14 mouse cellular contexts compared by ENCODE assay signal in the genomic region with DNA sequence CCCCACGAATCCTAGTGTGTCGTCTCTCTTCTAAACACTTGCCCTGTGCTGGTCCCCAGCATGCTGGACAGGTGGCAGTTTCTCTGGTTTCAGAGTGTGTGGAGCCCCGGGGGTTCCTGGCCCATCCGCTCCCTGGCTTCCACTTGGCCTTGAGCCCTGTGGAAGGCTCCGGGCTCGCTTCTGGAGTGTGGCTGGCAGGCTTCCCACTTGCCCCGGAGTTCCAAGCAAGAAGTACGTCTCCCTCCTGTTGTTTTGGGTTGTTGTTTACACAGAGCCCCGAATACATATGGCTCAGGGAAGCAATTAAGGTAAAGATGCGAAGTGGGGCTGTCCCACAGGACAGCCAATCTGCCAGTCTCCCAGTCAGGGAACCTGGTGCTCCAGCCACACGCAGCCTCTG. TPM values are rescaled to one million over a fixed set of nuclear protein-coding genes. Genes with fewer than 3 reads are reported as not detected.
DNase-seq lines count a peak whose midpoint lies in the region; ATAC-seq lines count a peak whose summit lies in the region.
"Had no signal": no experiment of that assay in that cellular context is flagged by ENCODE, and none has a peak within 500 bp of the region (broad histone marks: within the 10 kb centered on the region; RNA-seq: fewer than 3 reads in every experiment).

No protein-coding gene starts in this region.

- H3K36me3 ChIP-seq in embryonic facial prominence, embryonic 15.5 days, result no peaks in the 10 kb centered on the region
- H3K36me3 ChIP-seq: embryonic facial prominence, embryonic 13.5 days had no signal

- DNase-seq in adrenal gland, postnatal 36 days, result peak; percentile 12 to 48
- no peak for DNase-seq in adrenal gland, adult 2 months
- peak; percentile 46 to 48 for DNase-seq in heart, postnatal 10 days
- no peak for DNase-seq in heart, postnatal 25 days (ENCODE audit: low spot score)
- peak; percentile 11 for DNase-seq in lung, postnatal 14 days
- DNase-seq in lung, postnatal 4 days, result no peak
- no peak for DNase-seq in ovary, postnatal 36 days (ENCODE audit: low spot score)
- DNase-seq: kidney, adult 18-20 months; lung, postnatal 36 days had no signal

- intact Hi-C loops in heart, postnatal 10 days (cut with DNase I), result no loop called here
- intact Hi-C loops in heart, postnatal 25 days (cut with DNase I), result no loop called here

- H3K27me3 ChIP-seq in embryonic facial prominence, embryonic 15.5 days, result no peaks in the 10 kb centered on the region

- H3K4me3 ChIP-seq in embryonic facial prominence, embryonic 15.5 days (replicated peaks), result no peak overlapping the region
- H3K4me3 ChIP-seq: embryonic facial prominence, embryonic 13.5 days had no signal

- ATAC-seq in embryonic facial prominence, embryonic 15.5 days (ENCODE audit: insufficient number of reproducible peaks, low FRiP score, low TSS enrichment, low read depth), result no peak

- no peak overlapping the region for H3K27ac ChIP-seq in embryonic facial prominence, embryonic 15.5 days (replicated peaks)
- H3K27ac ChIP-seq: embryonic facial prominence, embryonic 13.5 days had no signal

- peak overlapping the region; percentile 23 for H3K4me2 ChIP-seq in embryonic facial prominence, embryonic 15.5 days (replicated peaks)
- H3K4me2 ChIP-seq: embryonic facial prominence, embryonic 13.5 days had no signal

- H3K4me1 ChIP-seq in embryonic facial prominence, embryonic 15.5 days, result peaks cover 8% of the 10 kb centered on the region; the same call in 1 of the 2 replicates

- no peak overlapping the region for H3K9ac ChIP-seq in embryonic facial prominence, embryonic 15.5 days
- H3K9ac ChIP-seq: embryonic facial prominence, embryonic 13.5 days had no signal

- H3K9me3 ChIP-seq in embryonic facial prominence, embryonic 15.5 days (replicated peaks), result 0 out of 2 replicates have a peak, but pooled peaks cover 4% of the 10 kb centered on the region
- H3K9me3 ChIP-seq: embryonic facial prominence, embryonic 13.5 days had no signal

- 20% methylated on average over 11 of the region's 11 CpGs for WGBS in embryonic facial prominence, embryonic 15.5 days

RNA-seq across cellular contexts. Expression of gene Uncx, which starts 27.0 kb away (rescaled TPM):
- total RNA-seq in adrenal gland, postnatal 36 days (2021), result not detected
- total RNA-seq in adrenal gland, adult 2 months (2021), result not detected
- 0.04 TPM in 1 of 2 replicates, not detected in the other for polyA plus RNA-seq in adrenal gland, adult 2 months (2012; rRNA removed)
- not detected for total RNA-seq in heart, postnatal 10 days (2021)
- total RNA-seq in heart, postnatal 25 days (2021), result not detected
- polyA plus RNA-seq in embryonic facial prominence, embryonic 15.5 days (2015; fragmentation: Nextera tagmentation; extraction: Ambion mirVana), result 4.6 and 9.8 TPM in 2 replicates
- total RNA-seq: ES-E14; hematopoietic stem cell, adult 5-6 weeks had no signal
- polyA plus RNA-seq: small intestine, adult 2 months had no signal

RNA-seq across cellular contexts. Expression of gene Zfand2a, which starts 31.9 kb away (rescaled TPM):
- 10 to 100 TPM; 28.6 to 34.9 TPM for total RNA-seq in adrenal gland, postnatal 36 days (2021)
- 10 to 100 TPM; 27.5 to 44.8 TPM for total RNA-seq in adrenal gland, adult 2 months (2021)
- polyA plus RNA-seq in adrenal gland, adult 2 months (2012; rRNA removed), result 11.5 and 14.8 TPM in 2 replicates
- 10 to 100 TPM; 20.6 to 21.5 TPM for total RNA-seq in heart, postnatal 10 days (2021)
- total RNA-seq in heart, postnatal 25 days (2021), result 10 to 100 TPM; 15.1 to 16.5 TPM
- 10.2 and 14.6 TPM in 2 replicates for polyA plus RNA-seq in embryonic facial prominence, embryonic 15.5 days (2015; fragmentation: Nextera tagmentation; extraction: Ambion mirVana)

RNA-seq across cellular contexts. Expression of gene 3110082I17Rik, which starts 56.0 kb away (rescaled TPM):
- total RNA-seq in adrenal gland, postnatal 36 days (2021), result 10 to 100 TPM; 11.9 to 12.3 TPM
- total RNA-seq in adrenal gland, adult 2 months (2021), result 10 to 100 TPM in 1 of 2 experiments, 1 to 10 TPM in 1; 8.6 to 14.8 TPM
- polyA plus RNA-seq in adrenal gland, adult 2 months (2012; rRNA removed), result 9.8 and 10.6 TPM in 2 replicates
- 1 to 10 TPM; 9.9 to 10.0 TPM for total RNA-seq in heart, postnatal 10 days (2021)
- 1 to 10 TPM; 5.0 to 5.3 TPM for total RNA-seq in heart, postnatal 25 days (2021)
- 35.5 and 35.8 TPM in 2 replicates for polyA plus RNA-seq in embryonic facial prominence, embryonic 15.5 days (2015; fragmentation: Nextera tagmentation; extraction: Ambion mirVana)

Comparison
In these comparisons a context has a peak if more than half of its experiments do, and no peak if none do; other contexts are left out.
1. DNase-seq: peak in adrenal gland, postnatal 36 days (2 of 2), heart, postnatal 10 days (2 of 2) and lung, postnatal 14 days (single experiment); none in adrenal gland, adult 2 months (single experiment), heart, postnatal 25 days (single experiment), lung, postnatal 4 days (0 of 2) and ovary, postnatal 36 days (single experiment).